Mouse (Mus musculus) ES-E14 (cell line): ENCODE results near the gene Lemd2.

ENCODE experiments used
- CHD2 ChIP-seq: IDR thresholded peaks from 2 replicates; pipeline ENCODE4 v1.6.1; 2014; ENCODE audit warnings: mild to moderate bottlenecking, low read depth, low read length, inconsistent platforms
- HCFC1 ChIP-seq: IDR thresholded peaks from 2 replicates; pipeline ENCODE4 v1.6.1; 2012; ENCODE audit warnings: low read length, inconsistent platforms, borderline replicate concordance; ENCODE audit not compliant: insufficient read depth
- MAFK ChIP-seq: IDR thresholded peaks from 2 replicates; pipeline ENCODE4 v1.6.1; 2014; ENCODE audit warnings: mild to moderate bottlenecking, low read depth, low read length, inconsistent platforms; ENCODE audit not compliant: insufficient read depth

DNA sequence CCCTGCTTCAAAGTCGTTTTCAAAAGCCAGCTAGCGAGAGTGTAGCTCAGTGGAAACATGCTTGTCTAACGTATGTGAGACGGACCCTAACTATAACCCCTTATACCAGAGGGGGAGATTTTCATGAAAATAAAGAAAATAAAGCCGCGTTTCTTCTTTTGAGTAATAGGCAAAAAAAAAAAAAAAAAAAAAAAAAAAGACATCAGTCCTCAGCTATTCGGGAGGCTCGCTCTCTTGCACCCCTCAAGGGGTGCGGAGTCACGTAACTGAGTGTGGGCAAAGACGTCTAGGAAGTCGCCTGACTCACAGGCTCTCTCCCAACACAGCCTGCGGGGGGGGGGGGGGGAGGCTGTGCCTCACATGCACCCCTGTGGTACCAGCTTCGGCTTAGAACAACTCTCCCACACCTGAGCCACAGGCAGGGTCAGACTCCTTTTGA is 1.3 kb downstream of the Lemd2 start:
- no peak for TF ChIP-seq MAFK
- no peak for TF ChIP-seq CHD2
- TF ChIP-seq HCFC1, result no peak
